Mouse (Mus musculus): Measurements from ENCODE around the gene Kat7.

- no peak for TF ChIP-seq POLR2A (IDR thresholded peaks at IDR 0.05; ENCODE audit: extremely low read depth, insufficient read depth, low read length)
- no peak for TF ChIP-seq CTCF (IDR thresholded peaks at IDR 0.05; ENCODE audit: low read depth, low read length)
Measured at GRCm38 (mm10) chr11:95337129-95337813, 27.2 kb upstream of the Kat7 start.
